Mouse (Mus musculus): ENCODE measurements at regions not wholly inside any gene's neighbourhood (a gene's known extent, or its start where the extent isn't known, plus 50 kb on each side); places are given as distances from the start of the nearest gene placed in this dataset.

DNA sequence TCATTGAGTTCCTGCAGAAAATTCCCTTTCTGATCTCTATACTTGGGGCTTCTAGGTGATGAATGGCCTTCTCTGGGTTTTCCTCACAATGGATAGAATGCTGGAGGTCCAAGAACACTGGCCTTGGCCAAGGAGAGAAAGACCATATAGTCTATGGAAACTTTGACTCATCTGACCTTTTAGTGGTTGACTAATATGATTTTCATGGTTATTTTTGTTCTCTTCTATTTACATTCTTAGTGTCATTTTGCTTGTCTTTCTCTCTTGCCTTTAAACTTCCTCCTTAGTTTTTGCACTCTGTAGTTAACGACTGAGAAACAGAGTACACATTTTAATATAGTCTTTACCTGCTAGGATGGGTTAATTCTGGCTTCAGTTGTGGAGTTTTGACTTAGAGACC, 65.6 kb downstream of the Rtl9 start:
- no peak for DNase-seq (ENCODE audit: inconsistent ontology term)

DNA sequence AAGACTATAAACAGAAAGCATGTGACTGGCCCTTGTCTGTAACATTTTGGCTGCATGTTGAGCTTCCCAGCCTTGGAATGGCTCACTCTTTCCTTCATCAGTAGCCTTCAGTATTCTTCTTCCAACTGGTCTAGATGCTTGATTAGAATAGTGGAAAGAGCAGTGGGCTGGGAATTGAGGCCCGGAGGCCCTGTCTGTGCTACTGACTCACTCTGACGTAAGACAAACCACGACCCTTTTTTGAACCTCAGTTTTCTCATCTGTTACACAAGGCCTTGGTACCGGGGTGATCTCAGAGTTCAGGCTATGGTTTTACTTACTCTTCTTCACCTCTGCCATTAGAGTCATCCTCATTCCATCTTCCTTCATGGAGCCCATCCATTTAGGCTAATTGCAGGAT, 95.2 kb downstream of the Rtl9 start:
- DNase-seq (ENCODE audit: inconsistent ontology term), result peak; percentile 44

DNA sequence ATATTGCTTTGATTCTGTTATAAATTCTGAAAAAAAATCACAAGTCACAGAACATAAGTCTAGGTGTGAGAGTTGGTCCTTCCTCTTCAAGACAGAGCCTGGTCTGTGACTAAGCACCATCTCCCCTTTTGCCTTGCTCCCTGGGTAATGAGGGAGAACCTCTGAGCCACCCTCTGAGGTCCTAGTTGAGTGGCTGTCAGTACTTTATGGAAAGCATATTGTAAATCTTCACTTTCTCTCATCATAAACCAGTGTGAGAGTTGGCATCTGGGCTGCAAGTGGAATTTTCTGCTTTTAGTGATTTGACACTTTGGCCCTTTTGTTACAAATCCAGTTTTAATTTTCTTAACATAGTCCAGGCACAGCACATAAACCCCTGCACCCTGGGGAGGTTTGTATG, 103.3 kb downstream of the Rtl9 start:
- DNase-seq (ENCODE audit: inconsistent ontology term), result no peak

DNA sequence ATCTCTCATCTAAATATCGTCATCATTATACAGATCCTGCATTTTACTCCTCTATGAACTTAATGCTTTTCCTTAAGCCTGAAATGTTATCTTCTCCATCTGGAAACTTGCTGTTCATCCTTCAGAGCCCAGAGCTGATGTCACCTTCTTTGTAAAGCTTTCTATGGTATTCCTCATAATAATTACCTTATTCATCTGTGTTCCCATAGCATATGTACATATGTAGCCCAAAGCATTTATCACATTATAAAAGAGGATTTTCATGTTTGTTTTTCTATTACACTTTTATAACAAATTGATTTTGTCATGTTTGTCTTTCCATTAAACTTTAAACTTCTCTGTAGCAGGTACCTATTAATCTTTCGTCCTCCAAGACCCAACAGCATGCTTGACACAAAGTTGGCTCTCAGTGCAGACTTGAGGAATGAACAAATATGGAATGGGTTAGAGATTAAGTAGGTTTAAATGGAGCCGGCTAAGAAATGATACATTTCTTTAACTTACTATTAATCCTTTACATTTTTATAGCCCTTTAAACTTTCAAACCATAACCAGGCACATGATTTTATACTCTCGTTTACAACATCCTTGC, 104.5 kb downstream of the Rtl9 start:
- no peak for DNase-seq (ENCODE audit: inconsistent ontology term)

DNA sequence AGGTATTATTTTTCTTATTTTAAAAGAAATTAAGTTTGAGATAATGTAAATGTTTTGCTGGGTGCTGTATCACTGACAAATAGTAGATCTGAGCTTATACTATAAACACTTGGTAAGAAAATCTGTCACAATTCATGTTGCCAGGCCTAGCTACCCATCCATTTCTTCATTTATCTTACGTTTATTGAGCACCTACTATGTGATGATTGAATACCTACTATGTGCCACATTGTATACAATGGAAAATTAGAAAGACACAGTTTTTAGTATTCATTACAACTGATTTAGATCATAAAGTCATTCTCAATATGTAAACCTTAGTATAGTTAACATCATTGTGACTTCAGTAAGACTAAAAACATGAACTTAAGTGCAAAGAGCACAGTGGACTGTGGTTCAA, 117.2 kb downstream of the Rtl9 start:
- DNase-seq (ENCODE audit: inconsistent ontology term), result no peak

Measured in Muller cell, postnatal 12 days (primary cell).